Mouse (Mus musculus): ENCODE results near the gene Ece1.

Ece1 gene

DNA sequence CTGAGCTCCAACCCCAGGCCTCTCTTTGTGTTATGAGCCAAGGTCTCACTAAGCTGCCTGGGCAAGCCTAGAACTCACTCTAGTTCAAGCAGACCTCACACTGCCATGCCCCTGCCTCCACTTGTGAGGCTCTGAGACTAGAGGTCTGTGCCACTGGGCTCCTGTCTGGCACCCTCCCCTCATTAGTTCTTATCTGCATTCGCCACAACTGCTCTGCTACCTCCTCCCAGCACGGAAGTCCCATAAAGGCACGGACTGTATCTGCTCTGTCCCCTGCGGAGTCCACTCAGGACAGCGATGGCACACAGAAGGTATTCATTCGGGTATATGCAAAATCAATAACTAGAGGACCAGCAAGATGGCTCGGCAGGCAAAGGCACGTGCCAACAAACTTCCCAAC, 19.4 kb downstream of the Ece1 start:
- no peak for DNase-seq (ENCODE audit: extremely low read depth, low read depth, low spot score)

DNA sequence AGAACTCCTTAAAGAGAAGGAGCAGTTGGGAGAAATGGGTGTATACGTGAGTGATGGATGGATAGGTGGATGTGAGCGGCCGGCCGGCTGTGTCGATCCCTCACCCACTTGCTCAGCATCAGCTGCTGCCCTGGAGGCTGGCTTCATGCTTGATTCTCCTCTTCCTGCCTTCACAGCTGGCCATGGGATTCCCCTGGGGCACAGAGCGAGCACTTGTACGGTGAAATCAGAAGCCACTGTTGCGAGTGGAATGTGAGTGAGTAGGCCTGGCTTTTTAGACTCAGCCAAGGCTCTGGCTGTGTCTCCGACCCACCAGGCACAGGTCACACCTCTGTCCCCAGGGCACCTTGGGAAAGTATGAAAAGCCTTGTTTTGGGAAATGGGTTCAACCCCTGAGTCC, 20.6 kb downstream of the Ece1 start:
- no peak for DNase-seq (ENCODE audit: extremely low read depth, low read depth, low spot score)

DNA sequence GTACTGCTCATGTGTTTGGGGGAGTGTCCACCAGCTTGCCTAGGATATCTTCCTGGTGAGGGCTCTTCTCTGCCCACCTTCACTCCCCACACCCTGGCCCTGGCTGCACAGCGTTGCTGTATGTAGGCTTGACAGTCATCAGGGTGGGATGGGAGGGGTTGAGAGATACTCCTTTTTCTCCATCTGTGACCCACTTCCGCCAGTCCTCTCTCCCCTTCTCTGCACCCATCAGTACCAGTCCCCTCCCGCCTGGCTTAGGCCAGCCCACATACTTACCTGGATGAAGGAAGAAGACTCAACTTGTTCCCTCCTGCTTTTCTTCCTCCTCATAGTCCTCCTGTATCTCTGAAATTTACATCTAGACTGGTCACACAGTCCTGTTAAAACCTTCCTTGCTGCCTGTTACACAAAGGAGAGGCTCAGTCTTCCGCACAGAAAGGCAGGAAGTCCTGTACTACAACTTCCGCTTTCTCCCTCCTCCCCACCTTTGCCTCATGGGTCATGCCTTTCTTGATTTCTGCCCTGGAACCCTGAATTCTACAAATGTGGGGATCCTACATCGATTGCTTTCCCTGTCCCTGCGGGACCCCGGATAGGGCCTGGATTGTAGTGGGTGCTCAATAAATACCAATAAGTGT, 21.6 kb downstream of the Ece1 start:
- no peak for DNase-seq (ENCODE audit: extremely low read depth, low read depth, low spot score)

DNA sequence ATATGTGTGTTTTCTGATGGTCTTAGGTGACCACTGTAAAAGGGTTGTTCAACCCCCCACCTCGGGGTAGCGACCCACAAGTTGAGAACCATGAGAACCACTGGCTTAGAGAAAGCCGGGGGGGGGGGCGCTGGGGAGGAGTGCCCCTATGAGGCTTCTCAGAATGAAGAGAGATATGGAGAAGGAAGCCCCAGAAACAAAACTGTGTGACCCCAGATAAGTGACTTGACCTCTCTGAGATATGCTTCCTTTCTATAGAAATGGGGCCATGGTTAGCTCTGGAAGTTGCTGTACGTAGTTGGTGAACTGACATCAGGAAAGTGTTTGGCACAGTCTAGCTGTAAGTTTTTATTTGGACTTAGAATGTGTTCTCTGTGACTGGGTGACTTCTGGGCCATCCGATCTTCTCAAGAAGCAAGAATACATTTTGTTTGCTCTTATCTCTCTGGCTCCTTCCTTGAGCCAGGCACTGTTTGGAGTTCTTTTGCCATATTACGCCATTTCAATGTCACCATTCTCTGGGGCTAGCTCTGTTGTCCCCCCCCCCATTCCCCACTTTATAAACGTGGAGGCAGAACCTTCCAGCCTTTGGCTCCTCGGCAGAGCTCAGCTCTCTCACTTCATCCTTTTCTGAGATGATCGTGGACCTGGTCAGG, 25.4 kb downstream of the Ece1 start:
- DNase-seq (ENCODE audit: extremely low read depth, low read depth, low spot score) = no peak

DNA sequence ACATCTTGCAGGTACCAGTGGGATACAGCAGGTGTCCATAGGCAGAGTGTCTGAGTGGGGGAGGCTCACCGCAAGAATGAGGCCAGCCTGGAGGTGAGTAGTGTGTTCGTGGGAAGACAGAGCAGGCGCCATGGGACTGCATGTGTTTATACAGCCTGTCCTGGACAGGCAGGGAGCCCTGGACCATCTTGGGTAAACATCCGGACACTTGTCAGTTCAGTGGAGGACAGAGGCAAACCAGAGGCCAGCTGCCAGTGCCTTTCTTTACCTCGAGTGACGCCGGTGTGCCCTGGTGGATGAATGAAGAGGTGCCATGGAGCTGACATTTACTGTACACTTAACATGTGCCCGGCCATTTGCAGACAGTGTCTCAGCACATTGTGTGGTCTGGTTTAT, 26.0 kb downstream of the Ece1 start:
- DNase-seq (ENCODE audit: extremely low read depth, low read depth, low spot score) = no peak

DNA sequence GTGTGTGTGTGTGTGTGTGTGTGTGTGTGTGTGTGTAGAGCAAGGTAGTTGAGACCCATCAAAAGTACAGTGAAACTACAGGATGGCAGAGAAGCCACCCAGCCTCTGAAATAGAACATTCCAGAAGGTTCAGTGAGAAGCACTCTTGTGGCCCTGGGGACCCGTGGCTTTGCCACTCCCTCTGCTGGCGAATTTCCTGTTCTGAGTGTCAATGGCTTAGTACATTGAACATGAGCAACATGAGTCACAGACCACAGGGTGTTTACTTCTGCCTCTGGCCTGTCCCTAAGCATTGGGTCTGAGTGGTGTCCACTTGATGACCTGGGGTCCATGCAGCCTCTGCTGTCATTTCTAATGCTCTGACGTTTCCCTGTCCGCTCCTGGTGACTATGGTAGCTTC, 28.6 kb downstream of the Ece1 start:
- no peak for DNase-seq (ENCODE audit: extremely low read depth, low read depth, low spot score)

DNA sequence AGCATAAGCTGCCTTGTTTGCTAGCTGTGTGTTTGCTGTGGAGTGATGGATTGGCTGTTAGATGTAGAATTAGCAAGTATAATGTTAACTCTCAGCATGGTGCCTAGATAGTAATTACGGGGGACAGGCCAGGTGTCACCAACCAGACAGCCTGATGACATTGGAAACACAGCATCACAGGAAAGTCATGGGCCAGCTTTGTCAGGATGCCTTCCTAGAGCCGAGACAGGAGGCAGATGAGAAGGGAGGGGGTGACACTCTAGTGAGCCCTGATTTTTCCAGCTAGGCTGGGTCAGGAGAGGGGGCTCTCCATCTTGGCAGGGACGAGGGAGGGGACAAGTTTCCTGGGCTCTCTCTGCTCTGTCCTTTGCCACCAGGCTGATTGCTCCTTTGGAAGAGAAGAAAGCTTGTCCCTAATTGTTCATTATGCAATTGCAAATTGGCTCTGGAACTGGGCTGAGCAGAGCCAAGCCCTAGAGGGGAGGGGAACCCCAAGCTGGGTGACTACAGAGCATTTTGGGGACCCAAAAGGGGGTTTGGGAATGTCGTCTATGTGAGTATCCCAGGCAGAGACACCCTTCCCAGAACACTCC, 29.6 kb downstream of the Ece1 start:
- DNase-seq (ENCODE audit: extremely low read depth, low read depth, low spot score) = no peak

DNA sequence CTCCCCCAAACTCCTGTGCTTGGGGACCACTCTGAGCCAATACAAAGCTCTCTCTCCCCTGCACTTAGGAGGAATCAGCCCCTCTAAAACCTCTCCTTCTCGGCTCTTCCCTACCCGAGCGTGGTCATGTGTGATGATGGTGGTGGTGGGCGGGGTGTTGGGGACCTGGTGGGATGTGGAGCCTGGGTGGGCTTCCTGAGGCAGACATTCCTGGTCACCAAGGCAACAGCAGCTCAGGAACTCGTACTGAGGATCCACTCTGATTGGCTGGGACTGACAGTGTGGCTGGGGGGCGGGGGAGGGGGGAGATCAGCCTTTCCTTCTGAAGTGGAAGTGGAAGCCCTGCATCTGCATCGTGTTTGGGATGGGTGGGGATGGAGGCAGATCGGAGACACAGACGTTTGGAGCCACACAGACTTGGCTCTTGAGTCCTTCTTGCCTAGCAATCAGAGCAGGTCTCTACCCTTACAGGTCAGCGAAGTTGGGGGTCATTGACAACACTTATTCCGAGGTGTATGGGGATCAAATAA, 30.7 kb downstream of the Ece1 start:
- no peak for DNase-seq (ENCODE audit: extremely low read depth, low read depth, low spot score)

DNA sequence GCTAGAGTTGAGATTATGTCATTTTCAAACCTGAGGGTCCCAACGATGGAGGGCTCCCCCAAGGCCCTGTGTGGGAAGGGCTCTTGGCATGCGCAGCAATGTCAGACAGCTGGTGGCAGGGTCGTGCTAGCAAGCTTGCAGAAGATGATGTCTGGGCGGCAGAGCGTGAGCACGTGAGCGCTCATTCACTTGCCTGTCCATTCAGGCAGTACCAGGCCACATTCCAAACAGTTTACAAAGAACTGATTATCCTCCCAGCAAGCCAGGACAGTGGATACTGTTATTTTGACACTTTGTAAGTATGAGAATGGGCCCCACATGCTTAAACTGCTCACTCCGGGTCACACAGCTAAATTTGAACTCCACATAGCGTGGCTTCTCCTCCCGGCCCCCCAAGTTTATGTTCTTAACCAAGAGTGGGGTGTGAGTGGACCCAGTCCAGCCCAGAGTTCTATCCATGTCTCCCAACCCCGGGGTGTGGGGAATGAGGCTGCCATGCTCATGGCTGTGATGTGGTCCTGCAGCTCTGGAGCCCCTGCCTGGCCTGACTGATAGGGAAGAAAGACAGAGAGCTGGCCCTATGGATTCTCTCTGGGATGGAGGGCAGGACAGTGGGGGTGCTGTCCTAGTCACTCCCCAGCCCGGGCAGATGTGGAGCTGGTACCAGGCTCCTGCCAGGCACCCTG, 34.7 kb downstream of the Ece1 start:
- no peak for DNase-seq (ENCODE audit: extremely low read depth, low read depth, low spot score)

DNA sequence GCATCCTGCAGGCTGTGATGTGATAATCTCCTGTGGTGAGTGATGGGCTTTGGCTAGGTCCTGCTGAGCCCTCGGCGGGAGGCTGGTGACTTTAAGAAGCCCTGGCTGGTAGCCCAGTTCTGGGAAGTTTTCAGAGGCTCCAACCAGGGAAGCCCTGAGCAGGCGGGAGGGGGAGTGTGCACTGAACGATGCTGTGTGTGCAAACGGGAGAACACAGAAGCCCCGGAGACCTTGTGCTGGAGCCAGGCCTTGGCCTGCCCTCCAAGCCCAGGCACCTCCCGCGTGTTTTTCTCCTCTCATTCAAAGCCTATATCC, 35.2 kb downstream of the Ece1 start:
- peak; percentile 57 for DNase-seq (ENCODE audit: extremely low read depth, low read depth, low spot score)

DNA sequence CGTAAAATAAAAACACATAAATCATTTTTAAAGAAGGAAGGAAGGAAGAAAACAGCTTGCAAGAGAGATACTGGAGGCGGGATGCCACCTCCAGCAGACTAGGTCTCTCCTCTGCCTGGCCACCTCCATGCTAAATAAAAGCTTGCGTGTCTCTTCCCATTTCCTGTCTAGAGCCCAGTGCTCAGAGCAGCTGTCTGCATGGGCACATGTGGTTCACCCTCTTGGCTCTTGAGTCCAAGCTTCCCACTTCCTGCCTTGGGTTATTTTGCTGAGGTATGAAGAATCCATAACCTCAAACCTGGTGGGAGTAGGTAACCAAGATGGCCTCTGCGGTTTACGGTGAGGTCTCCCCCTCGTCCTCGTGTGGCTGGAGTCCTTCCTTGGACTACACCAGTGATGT, 36.5 kb downstream of the Ece1 start:
- DNase-seq (ENCODE audit: extremely low read depth, low read depth, low spot score) = no peak

DNA sequence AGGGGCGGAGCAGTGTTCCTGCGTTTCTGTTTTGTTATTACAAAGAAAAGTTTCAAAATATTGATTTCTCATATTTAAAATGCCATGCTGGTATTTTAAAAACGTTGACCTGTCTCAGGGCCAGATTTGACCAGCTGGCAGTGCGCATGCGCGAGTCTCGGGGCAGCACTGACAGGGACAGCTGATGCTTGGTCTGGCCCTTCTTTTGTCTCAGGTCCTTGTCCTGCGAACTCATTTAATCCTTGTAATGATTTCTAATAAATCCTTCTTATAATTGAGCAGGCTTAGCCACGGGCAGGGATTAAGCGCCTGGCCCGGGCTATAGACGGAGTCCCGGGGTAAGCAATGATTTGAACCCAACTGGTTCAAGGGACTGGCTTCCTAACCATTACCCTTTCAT, 40.2 kb downstream of the Ece1 start:
- no peak for DNase-seq (ENCODE audit: extremely low read depth, low read depth, low spot score)

DNA sequence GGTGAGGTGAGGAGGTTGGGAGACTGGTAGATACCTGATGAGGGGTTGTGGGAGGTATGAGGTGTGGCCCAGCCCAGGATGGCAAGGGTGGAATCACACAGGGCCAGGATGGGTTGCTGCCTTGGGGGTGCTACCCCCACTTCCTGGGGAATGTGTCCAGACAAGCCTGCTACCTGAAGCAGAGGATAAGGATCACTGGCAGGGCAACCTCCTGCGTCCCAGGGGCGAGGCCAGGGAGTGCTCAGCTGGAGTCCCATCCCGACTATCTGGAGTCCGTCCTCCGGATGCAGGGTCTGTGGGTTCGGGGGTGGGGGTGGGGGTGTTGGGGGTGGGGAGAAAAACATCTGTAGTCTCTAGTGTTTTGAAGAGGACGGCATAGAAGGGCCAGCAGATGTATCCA, 40.8 kb downstream of the Ece1 start:
- no peak for DNase-seq (ENCODE audit: extremely low read depth, low read depth, low spot score)

DNA sequence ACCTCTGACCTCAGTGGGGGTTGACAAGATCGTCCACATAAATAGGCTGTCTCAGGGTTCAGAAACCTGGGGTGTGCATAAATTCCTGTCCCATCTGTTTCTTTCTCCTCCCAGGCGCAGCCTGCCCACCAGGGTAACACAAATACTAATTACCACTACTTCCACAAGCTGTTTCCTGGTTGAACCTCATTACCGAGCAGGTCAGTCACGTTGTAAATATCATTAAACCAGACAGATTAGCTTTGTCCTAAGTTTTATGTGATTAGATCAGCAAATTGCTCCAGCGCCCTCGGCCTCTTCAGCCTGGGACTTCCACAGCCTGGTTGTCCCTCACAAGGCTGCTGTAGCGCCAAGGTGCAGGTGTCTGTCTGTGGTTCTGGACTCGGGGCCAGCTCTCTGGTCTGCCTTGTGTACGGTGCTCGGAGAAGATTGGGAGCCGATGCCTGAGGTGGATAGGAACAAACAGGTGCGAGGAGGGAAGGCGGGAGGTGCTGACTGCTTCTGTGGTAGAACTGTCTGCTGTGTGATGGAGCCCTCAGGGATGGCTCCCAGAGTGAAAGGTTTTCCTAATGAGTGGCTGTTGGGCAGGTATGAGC, 43.0 kb downstream of the Ece1 start:
- no peak for DNase-seq (ENCODE audit: extremely low read depth, low read depth, low spot score)

DNA sequence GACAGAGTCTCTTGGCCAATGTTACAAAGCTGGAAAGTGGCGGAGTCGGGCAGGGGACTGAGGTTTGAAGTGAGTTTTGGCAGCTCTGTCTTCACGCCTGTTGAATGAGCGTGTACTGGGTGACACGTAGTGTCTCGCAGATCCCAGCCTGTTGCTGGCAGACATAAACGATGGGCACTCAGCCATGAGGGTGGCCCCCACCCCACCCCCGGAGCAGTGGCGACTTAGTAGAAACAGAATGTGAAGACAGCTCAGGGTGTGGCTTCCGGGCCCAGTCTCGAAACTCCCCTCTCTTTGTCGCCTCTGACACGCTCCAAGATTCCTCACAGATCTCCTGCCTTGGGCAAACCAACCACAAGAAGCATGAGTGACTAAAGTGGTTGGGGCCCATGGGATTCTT, 45.9 kb downstream of the Ece1 start:
- no peak for DNase-seq (ENCODE audit: extremely low read depth, low read depth, low spot score)

DNA sequence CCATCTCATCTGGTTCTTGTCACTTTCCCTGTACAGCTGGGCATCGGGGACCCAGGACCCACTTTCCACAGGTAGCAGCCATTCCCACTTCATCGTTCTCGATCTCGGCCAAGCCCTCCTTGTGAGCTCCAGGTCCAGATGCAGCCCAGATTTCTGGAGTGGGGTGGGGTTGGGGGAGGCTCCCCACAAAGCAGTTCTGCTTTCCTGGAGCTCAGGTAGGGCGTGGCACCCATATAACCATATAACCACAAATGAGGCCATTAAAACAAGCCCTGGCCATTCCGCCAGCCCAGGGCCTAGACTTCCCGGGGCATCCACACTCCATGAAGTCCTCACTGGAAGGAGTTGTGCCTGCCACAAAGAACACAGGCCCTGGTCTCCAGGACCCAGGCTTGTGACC, 46.5 kb downstream of the Ece1 start:
- no peak for DNase-seq (ENCODE audit: extremely low read depth, low read depth, low spot score)

DNA sequence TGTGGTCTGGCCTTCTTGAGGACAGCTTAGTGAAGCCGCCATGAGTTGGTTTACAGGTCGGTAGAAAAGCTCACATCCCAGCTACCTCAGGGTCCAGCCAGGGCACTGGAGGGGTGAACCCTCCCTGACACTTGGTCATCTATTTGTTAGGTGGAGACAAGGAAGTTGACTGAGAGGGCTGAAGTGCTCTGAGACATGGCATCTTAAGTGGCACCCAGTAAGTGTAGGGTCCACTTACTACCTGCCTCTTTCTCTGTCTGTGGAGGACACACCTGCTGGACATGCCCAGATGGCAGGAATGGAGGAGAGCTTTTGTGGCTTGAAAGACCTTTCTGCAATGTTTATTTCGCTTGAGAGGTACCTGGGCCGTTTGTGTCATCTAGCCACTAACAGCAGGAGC, 46.9 kb downstream of the Ece1 start:
- no peak for DNase-seq (ENCODE audit: extremely low read depth, low read depth, low spot score)

DNA sequence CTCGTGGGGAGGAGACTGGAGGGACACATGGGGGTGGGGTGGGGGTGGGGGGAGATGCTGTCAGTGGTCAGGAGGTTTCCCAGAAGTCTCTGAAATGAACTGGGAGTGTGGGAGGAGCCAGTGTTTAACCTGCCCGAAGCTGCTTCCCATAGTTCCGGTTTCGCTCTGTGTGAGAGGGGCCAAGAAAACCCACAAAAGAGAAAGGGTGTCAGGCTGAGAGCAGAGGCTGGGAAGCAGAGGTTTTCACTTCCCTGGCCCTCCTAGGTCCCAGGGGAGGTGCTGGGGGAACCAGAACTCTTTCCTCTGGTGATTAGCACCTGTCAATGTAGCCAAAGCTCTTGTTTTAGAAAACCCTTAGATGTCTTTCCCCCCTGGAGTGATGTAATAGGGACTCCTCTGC, 47.4 kb downstream of the Ece1 start:
- no peak for DNase-seq (ENCODE audit: extremely low read depth, low read depth, low spot score)

DNA sequence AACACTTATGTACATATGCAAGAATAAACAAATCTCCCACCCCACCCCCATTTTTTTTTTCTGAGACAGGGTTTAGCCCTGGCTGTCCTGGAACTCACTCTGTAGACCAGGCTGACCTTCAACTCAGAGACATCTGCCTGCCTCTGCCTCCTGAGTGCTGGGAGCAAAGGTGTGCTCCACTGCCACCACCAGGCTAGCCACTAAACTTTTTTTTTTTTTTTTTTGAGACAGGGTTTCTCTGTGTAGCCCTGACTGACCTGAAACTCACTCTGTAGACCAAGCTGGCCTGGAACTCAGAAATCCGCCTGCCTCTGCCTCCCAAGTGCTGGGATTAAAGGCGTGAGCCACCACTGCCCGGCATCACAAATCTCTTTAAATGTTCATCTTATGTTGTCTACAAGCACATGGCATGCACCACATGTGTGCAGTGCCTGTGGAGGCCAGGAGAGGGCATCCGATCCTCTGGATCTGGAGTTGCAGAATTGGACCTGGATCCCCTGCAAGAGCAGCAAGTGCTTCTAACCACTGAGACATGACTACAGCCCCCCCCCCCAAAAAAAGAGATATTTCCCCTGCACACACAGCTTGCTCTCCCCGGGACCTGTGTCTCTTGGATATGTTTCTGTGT, 48.5 kb downstream of the Ece1 start:
- DNase-seq (ENCODE audit: extremely low read depth, low read depth, low spot score) = no peak

DNA sequence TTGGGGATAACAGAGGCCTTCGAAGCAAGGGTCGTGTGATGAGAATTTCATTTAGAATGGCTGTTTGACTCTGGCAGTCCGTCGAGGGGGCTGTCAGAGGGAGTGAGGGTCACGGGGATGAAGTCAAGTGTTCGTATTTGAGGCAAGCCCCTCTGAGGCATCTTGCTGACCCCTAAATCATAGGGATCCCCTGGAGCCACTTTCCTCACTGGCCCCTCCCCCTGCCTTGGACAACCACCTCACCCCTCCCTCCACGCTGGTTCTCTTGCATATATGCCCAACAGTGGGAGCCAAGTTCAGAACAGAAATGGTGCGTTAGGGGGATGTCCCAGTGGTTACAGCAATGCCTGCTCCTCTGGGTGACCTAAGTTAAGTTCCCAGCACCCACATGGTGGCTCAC, 49.6 kb downstream of the Ece1 start:
- DNase-seq (ENCODE audit: extremely low read depth, low read depth, low spot score) = no peak

DNA sequence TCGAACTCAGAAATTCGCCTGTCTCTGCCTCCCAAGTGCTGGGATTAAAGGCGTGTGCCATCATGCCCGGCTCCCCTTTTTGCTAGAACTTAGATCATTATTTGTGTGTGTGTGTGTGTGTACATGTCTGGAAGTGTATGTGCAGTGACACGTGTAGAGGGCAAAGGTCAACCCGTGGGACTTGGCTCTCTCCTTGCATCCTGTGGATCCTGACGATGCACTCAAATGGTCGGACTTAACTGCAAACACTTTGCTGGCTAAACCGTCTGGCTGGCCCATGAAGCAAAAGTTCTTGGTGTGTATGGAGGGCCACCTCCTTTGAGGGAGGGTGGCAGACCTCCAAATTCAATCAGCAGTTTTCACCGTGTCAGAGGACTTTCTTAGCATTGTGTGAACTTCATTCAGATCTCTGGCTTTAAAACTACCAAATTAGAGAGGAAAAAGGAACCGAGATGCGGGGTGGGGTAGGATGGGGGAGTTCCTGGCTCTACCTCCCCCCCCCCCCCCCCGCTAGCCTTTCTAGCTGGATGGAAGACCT, 50.8 kb downstream of the Ece1 start:
- DNase-seq (ENCODE audit: extremely low read depth, low read depth, low spot score) = no peak

All from fat pad, adult 2 months (tissue).